Mouse (Mus musculus) MEL (cell line): ENCODE data around the gene Tsfm. TPM values are rescaled to one million over a fixed set of nuclear protein-coding genes. Genes with fewer than 3 reads are reported as not detected.

Experiments
- DNase-seq: peaks from one replicate; pipeline ENCODE4 v3.0.0; 2011; ENCODE audit warnings: low read depth, low spot score
- H3K27ac ChIP-seq: 2 replicates; pipeline ENCODE4 v1.5.1; 2012; ENCODE audit warnings: low read depth, mild to moderate bottlenecking, control low read depth, low read length, moderate library complexity; ENCODE audit not compliant: control insufficient read depth
- H3K27me3 ChIP-seq, 2 experiments: fragments of 150-350 bp in 1 of 2; sonication (generic) in 1 of 2; 2 replicates each; pipeline ENCODE4 v1.6.1; 2012; ENCODE audit warnings: low read length in 2 of 2, mild to moderate bottlenecking in 2 of 2, improper control_type of control experiment in 1 of 2, moderate library complexity in 1 of 2; ENCODE audit not compliant: insufficient read depth in 2 of 2, control insufficient read depth in 1 of 2
- H3K36me3 ChIP-seq, 2 experiments: 2 replicates each; pipeline ENCODE4 v1.6.1; 2012 to 2014; ENCODE audit warnings: low read length in 2 of 2, improper control_type of control experiment in 1 of 2, inconsistent platforms in 1 of 2, mild to moderate bottlenecking in 1 of 2; ENCODE audit not compliant: insufficient read depth in 2 of 2, control insufficient read depth in 1 of 2
- H3K4me1 ChIP-seq, 2 experiments: fragments of 150-350 bp in 1 of 2; sonication (generic) in 1 of 2; 2 replicates each; pipeline ENCODE4 v1.6.1; 2012; ENCODE audit warnings: low read length in 2 of 2, improper control_type of control experiment in 1 of 2, mild to moderate bottlenecking in 1 of 2; ENCODE audit not compliant: insufficient read depth in 2 of 2, control insufficient read depth in 1 of 2
- H3K4me3 ChIP-seq, 2 experiments: fragments of 150-350 bp in 1 of 2; sonication (generic) in 1 of 2; 2 replicates each; pipeline ENCODE4 v1.5.1; 2012; ENCODE audit warnings: low read depth in 2 of 2, low read length in 2 of 2, mild to moderate bottlenecking in 2 of 2, moderate library complexity in 2 of 2, control low read depth in 1 of 2, improper control_type of control experiment in 1 of 2; ENCODE audit not compliant: control insufficient read depth in 1 of 2, insufficient read depth in 1 of 2
- H3K79me2 ChIP-seq: 2 replicates; pipeline ENCODE4 v1.6.1; 2012; ENCODE audit warnings: mild to moderate bottlenecking, low read length, moderate library complexity; ENCODE audit not compliant: control insufficient read depth, poor library complexity, insufficient read depth
- H3K9ac ChIP-seq: 2 replicates; pipeline ENCODE4 v1.6.1; 2012; ENCODE audit warnings: low read depth, mild to moderate bottlenecking, control low read depth, low read length, moderate library complexity; ENCODE audit not compliant: control insufficient read depth, poor library complexity, severe bottlenecking
- H3K9me3 ChIP-seq: fragments of 150-350 bp; sonication (generic); replicated peaks from 2 replicates; pipeline ENCODE4 v1.6.1; 2012; ENCODE audit warnings: mild to moderate bottlenecking, low read length, improper control_type of control experiment, moderate library complexity; ENCODE audit not compliant: insufficient read depth
- BHLHE40 ChIP-seq: IDR thresholded peaks from 2 replicates; pipeline ENCODE4 v1.6.1; 2012; ENCODE audit warnings: low read depth, mild to moderate bottlenecking, inconsistent platforms, low read length, improper control_type of control experiment, borderline replicate concordance
- CHD1 ChIP-seq: IDR thresholded peaks from 2 replicates; pipeline ENCODE4 v1.6.1; 2012; ENCODE audit warnings: low read depth, mild to moderate bottlenecking, inconsistent platforms, low read length, improper control_type of control experiment
- CHD2 ChIP-seq: IDR thresholded peaks from 2 replicates; pipeline ENCODE4 v1.6.1; 2011; ENCODE audit warnings: low read length, improper control_type of control experiment
- CTCF ChIP-seq, 3 experiments: IDR thresholded peaks in 2 of 3; conservative IDR thresholded peaks in 1 of 3; 2 replicates each; pipeline ENCODE4 v1.5.1; 2011 to 2012; ENCODE audit warnings: low read length in 3 of 3, low read depth in 2 of 3, mild to moderate bottlenecking in 2 of 3, improper control_type of control experiment in 1 of 3, inconsistent platforms in 1 of 3, mixed read lengths in 1 of 3, moderate library complexity in 1 of 3; ENCODE audit not compliant: control insufficient read depth in 1 of 3, insufficient read depth in 1 of 3, poor library complexity in 1 of 3, severe bottlenecking in 1 of 3
- E2F4 ChIP-seq: IDR thresholded peaks from 2 replicates; pipeline ENCODE4 v1.6.1; 2011; ENCODE audit warnings: low read depth, low read length, improper control_type of control experiment, borderline replicate concordance
- ELF1 ChIP-seq: IDR thresholded peaks from 2 replicates; pipeline ENCODE4 v1.6.1; 2014; ENCODE audit warnings: low read depth, mild to moderate bottlenecking, inconsistent platforms, low read length, improper control_type of control experiment, moderate library complexity
- EP300 ChIP-seq, 2 experiments: IDR thresholded peaks; 2 replicates each; pipeline ENCODE4 v1.6.1; 2011; ENCODE audit warnings: improper control_type of control experiment in 2 of 2, low read length in 2 of 2, low read depth in 1 of 2, mild to moderate bottlenecking in 1 of 2
- ETS1 ChIP-seq: IDR thresholded peaks from 2 replicates; pipeline ENCODE4 v1.6.1; 2012; ENCODE audit warnings: low read depth, mild to moderate bottlenecking, inconsistent platforms, low read length, improper control_type of control experiment, moderate library complexity
- GABPA ChIP-seq: IDR thresholded peaks from 2 replicates; pipeline ENCODE4 v1.6.1; 2012; ENCODE audit warnings: low read depth, mild to moderate bottlenecking, inconsistent platforms, low read length, improper control_type of control experiment, moderate library complexity
- HCFC1 ChIP-seq: IDR thresholded peaks from 2 replicates; pipeline ENCODE4 v1.6.1; 2012; ENCODE audit warnings: low read depth, mild to moderate bottlenecking, inconsistent platforms, low read length, improper control_type of control experiment, moderate library complexity
- JUND ChIP-seq: IDR thresholded peaks from 2 replicates; pipeline ENCODE4 v1.6.1; 2011; ENCODE audit warnings: low read depth, mild to moderate bottlenecking, improper control_type of control experiment, low read length
- KAT2A ChIP-seq: conservative IDR thresholded peaks from 2 replicates; pipeline ENCODE4 v1.6.1; 2012; ENCODE audit warnings: low read depth, low read length, improper control_type of control experiment, inconsistent platforms
- MAFK ChIP-seq: IDR thresholded peaks from 2 replicates; pipeline ENCODE4 v1.6.1; 2011; ENCODE audit warnings: low read depth, mild to moderate bottlenecking, low read length, improper control_type of control experiment, borderline replicate concordance
- MEF2A ChIP-seq: IDR thresholded peaks from 2 replicates; pipeline ENCODE4 v1.6.1; 2014; ENCODE audit warnings: low read depth, mild to moderate bottlenecking, inconsistent platforms, low read length, improper control_type of control experiment; ENCODE audit not compliant: poor library complexity, insufficient replicate concordance, severe bottlenecking; ENCODE audit errors: extremely low read depth
- MXI1 ChIP-seq: IDR thresholded peaks from 2 replicates; pipeline ENCODE4 v1.6.1; 2011; ENCODE audit warnings: mild to moderate bottlenecking, low read depth, low read length, improper control_type of control experiment
- MYB ChIP-seq: IDR thresholded peaks from 2 replicates; pipeline ENCODE4 v1.6.1; 2011; ENCODE audit warnings: mild to moderate bottlenecking, low read depth, low read length, improper control_type of control experiment
- POLR2AphosphoS2 ChIP-seq: IDR thresholded peaks from 2 replicates; pipeline ENCODE4 v1.6.1; 2011; ENCODE audit warnings: low read length, improper control_type of control experiment
- POLR2AphosphoS5 ChIP-seq: IDR thresholded peaks from 2 replicates; pipeline ENCODE4 v1.6.1; 2012; ENCODE audit warnings: low read depth, borderline replicate concordance, mild to moderate bottlenecking, inconsistent platforms, low read length, moderate library complexity, mixed read lengths
- RCOR1 ChIP-seq: IDR thresholded peaks from 2 replicates; pipeline ENCODE4 v1.6.1; 2012; ENCODE audit warnings: low read depth, mild to moderate bottlenecking, inconsistent platforms, low read length, improper control_type of control experiment
- SIN3A ChIP-seq: IDR thresholded peaks from 2 replicates; pipeline ENCODE4 v1.6.1; 2012; ENCODE audit warnings: low read length, improper control_type of control experiment, inconsistent platforms
- TAL1 ChIP-seq: IDR thresholded peaks from 2 replicates; pipeline ENCODE4 v1.6.1; 2012; ENCODE audit warnings: mild to moderate bottlenecking, inconsistent platforms, low read length, moderate library complexity, mixed read lengths
- TBP ChIP-seq: IDR thresholded peaks from 2 replicates; pipeline ENCODE4 v1.8.0; 2011; ENCODE audit warnings: low read depth, low read length, improper control_type of control experiment
- UBTF ChIP-seq: IDR thresholded peaks from 2 replicates; pipeline ENCODE4 v1.6.1; 2012; ENCODE audit warnings: low read depth, mild to moderate bottlenecking, inconsistent platforms, low read length, improper control_type of control experiment, moderate library complexity, borderline replicate concordance; ENCODE audit not compliant: insufficient read depth
- ZC3H11A ChIP-seq: IDR thresholded peaks from 2 replicates; pipeline ENCODE4 v1.6.1; 2012; ENCODE audit warnings: low read depth, mild to moderate bottlenecking, inconsistent platforms, low read length, improper control_type of control experiment
- ZKSCAN1 ChIP-seq: IDR thresholded peaks from 2 replicates; pipeline ENCODE4 v1.6.1; 2012; ENCODE audit warnings: low read depth, mild to moderate bottlenecking, inconsistent platforms, low read length, improper control_type of control experiment, moderate library complexity
- polyA plus RNA-seq, 2 experiments: library from polyadenylated mRNA; stranded (reverse) in 1 of 2; unstranded in 1 of 2; fragments of >175 nt in 1 of 2; fragments of >200 nt in 1 of 2; gene quantifications; 2 replicates each; pipeline versions ENCODE4 v1.2.1 to v1.2.4; 2012; ENCODE audit warnings: low replicate concordance in 2 of 2, low read depth in 1 of 2; ENCODE audit not compliant: insufficient read length in 2 of 2, insufficient read depth in 1 of 2, missing spikeins in 1 of 2
- total RNA-seq: library from RNA; depleted of rRNA; stranded (reverse); fragments of 300-350 nt; gene quantifications from 2 replicates; pipeline ENCODE4 v1.2.3, GENCODE M21; 2012

Tsfm gene
- total and polyA plus RNA-seq, 3 experiments = 84.7 to 90.0 TPM; not detected in 1

DNA sequence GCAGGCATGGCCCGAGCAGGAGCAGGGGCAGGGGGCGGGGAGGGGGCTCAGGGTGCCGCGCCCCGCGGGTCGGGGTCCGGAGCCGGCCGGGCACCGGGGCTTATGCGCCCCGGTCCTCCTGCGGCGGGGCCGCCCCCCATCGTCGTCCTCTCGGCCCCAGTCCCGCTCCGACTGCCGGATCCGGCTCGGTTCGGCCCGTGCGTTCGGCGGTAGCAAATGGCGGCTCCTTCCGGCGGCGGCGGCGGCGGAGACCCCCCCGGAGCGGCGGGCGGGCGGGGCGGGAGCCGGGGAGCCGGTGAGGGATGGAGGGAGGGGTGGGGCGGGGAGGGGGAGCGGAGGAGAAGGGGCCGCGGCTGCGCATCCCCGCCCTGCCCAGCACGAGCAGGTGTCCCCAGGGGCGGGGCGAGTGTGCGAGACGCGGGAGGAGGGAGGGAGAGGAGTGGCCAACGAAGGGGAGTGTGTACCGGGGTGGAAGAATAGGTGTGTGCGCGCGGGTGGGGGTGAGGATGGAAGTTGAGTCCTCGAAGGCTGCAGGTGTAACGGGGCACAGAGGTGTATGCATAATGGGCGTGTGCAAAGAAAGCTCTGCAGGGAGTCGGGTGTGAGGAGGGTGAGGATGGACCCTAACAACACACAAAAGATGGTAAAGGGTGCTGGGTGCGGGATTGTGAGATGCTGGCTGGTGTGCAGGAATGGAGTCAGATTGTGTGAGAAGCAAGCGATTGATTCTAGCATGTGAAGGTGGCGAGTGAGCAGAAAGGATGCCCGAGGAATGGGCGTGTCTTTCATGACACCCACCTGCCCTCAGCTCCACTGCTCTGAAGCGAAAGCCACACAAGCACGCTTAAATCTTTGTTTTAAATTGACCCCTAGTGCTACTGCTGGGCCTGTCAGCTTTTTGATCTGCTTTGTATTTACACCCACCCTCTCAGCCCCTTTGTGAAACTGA, 29.6 kb upstream of the Tsfm start, which contains the start of gene March9 (continued):
- TF ChIP-seq HCFC1 = no peak
- no peak for TF ChIP-seq BHLHE40
- TF ChIP-seq CHD1 = no peak
- TF ChIP-seq SIN3A = 0 out of 2 replicates have a peak, but pooled peaks have one; percentile 5
- no peak for TF ChIP-seq ELF1
- no peak for TF ChIP-seq EP300 (IDR thresholded peaks at IDR 0.05; ENCODE audit: low read depth in 1 of 2, low read length in 2 of 2)
- no peak for TF ChIP-seq KAT2A
- no peak for TF ChIP-seq ETS1
- TF ChIP-seq MYB = no peak

DNA sequence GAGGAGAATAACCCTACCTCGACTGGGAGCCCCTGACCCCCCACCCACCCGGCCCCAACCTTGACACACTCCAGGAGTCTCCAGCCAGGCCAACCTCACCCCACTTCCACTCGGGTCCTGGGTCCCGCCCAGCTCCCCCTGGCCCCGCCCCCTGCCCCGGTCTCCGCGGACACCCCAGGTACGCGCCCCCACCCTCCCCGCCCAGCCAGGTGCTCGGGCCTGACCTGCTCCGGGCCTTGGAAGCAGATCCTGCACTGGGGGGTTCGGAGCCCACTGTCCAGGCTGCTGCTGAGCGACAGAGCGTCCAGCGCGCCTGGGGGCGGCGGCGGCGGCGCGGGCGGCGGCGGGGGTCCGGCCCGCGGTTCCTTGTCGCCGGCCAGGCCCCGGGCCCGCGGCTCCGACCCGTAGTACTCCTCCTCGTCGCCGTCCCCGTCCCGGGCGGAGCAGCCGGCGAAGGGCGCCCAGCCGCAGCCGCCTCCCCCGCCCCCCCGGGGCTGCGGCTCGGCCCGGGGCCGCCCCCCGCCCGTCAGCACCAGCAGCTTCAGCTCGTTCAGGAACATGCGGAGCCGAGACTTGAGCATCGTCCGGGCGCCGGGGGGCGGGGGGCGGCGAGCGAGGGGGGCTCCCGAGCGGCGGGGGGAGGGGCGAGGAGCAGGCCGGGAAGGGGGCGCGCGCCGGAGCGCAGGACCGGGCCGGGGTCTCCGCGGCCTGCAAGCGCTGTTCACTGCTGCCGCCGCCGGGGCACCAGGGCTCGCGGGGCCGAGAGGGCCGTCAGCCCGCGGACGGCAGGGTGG, 28.7 kb upstream of the Tsfm start:
- H3K4me3 ChIP-seq = peak overlapping the region; percentile 35 to 63
- DNase-seq = no peak
- H3K9ac ChIP-seq = peak overlapping the region; percentile 61
- peaks cover 10% of the 10 kb centered on the region for H3K79me2 ChIP-seq
- H3K9me3 ChIP-seq = no peaks in the 10 kb centered on the region
- no peak overlapping the region for H3K27ac ChIP-seq
- peaks cover 0 to 6% of the 10 kb centered on the region in 2 experiments; a peak in 2 of 4 replicates for H3K36me3 ChIP-seq
- no peak for TF ChIP-seq RCOR1
- TF ChIP-seq GABPA = no peak
- TF ChIP-seq POLR2AphosphoS2 = no peak
- TF ChIP-seq POLR2AphosphoS5 = no peak
- no peak for TF ChIP-seq TAL1
- TF ChIP-seq MEF2A = no peak
- TF ChIP-seq UBTF = no peak
- no peak for TF ChIP-seq CTCF (IDR thresholded peaks at IDR 0.05 in 2 of 3, conservative IDR thresholded peaks at IDR 0.05 in 1 of 3; ENCODE audit: control insufficient read depth in 1 of 3, insufficient read depth in 1 of 3, low read depth in 2 of 3, low read length in 3 of 3, poor library complexity in 1 of 3, severe bottlenecking in 1 of 3)
- no peak for TF ChIP-seq CHD2
- no peak for TF ChIP-seq MAFK
- TF ChIP-seq E2F4 = no peak
- TF ChIP-seq ZC3H11A = no peak
- TF ChIP-seq JUND = no peak
- TF ChIP-seq SIN3A = no peak
- no peak for TF ChIP-seq MXI1
- TF ChIP-seq KAT2A = no peak
- TF ChIP-seq TBP = no peak
- no peak for TF ChIP-seq ZKSCAN1
- TF ChIP-seq ETS1 = no peak
- H3K4me1 ChIP-seq = peaks cover 3 to 10% of the 10 kb centered on the region in 2 experiments; a peak in 2 of 4 replicates
- H3K27me3 ChIP-seq = no peaks in the 10 kb centered on the region
